Mouse (Mus musculus) thymus, postnatal 25 days (tissue): Measurements from ENCODE around the gene Anxa4.
A peak's percentile ranks its signal among the peaks of the same experiment; 100 is the strongest.

Source experiments
- DNase-seq: peaks from one replicate; pipeline ENCODE4 v3.0.0; 2022

Anxa4 gene

DNA sequence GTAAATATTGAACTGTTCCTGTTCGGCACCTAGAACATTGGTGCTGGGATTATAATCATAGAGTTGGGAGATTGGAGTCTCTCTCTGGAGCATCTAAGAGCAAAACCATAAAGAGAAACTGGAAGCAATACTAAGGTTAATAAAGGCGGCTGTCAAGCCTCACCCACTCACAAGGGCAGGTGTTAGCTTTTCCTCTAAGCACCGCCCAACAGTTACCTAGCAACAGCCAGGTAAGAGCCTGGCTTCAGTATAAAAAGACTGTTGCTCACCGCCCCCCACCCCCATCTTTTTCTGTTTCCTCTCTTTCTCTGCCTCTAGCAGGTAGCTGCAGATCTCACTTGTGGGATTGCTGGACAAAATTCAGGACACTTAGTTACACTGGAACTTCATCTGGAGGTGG lies 4.1 kb upstream of the Anxa4 start:
- no peak for DNase-seq

- no peak for DNase-seq
Observed at GRCm38 (mm10) chr6:86793957-86794356, 573 bp upstream of the Anxa4 start.

DNA sequence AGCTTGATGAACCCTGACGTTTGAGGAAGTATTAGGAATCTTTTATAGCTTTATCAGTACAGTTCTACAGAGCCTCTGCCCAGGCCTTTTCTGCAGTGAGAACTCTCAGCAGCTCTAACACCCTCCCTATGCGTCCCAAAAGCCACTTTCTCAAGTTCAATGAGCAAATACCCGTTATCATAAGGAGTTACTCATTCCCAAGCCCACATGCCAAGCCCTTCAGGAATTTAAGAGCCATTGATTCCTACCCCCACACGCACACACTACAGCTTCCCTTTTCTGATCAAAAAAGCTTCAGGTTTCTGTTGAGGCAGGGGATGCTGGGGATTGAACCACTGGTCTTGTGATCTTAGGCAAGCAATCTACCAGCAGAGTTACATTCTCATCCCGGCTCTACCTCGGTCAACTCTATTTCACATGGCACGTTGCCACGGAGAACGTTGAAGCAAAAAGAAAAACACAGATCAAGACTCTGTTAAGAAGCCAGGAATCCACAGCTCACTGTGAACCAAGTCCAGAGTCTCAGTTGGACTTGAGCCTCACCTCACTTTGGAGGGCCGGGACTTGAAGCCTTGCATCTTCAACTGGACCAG lies 2.9 kb downstream of the Anxa4 start:
- DNase-seq: no peak

DNA sequence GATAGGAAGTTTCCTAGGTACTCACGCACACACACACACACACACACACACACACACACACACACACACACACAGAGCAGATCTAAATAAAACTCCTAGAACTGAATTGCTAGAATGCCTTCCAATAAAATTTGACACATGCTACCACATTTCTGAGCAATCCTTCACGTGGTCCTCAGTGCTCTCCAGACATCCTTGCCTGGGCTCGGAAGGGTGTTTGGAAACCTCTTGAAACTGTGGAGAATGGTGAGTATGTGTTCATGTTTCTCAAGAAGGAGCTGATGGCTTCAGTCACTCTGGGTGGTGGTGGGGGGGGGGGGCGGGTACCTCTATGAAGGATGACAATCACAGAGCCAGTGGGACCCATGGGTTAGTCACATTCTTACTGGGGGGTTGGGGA lies 5.1 kb downstream of the Anxa4 start:
- no peak for DNase-seq

- DNase-seq: no peak
Observed at GRCm38 (mm10) chr6:86786545-86786944, 6.8 kb downstream of the Anxa4 start.

DNA sequence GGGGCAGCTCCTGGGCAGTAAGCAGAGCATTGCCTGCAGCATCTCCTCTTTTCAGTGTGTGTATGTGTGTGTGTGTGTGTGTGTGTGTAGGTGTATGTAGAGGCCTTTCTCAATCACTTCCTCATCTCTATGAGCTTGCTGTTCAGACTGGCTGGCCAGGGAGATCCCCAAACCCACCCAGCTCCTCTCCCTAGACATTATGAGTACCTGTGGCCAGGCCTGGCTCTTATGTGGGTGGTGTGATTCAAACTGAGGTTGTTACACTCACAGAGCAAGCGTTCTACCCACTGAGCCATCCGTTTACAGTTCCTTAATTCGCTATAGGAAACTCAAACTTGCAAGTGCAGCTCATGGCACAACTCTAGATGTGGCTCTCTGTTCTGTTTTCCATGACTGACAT lies 8.6 kb downstream of the Anxa4 start:
- DNase-seq: no peak

DNA sequence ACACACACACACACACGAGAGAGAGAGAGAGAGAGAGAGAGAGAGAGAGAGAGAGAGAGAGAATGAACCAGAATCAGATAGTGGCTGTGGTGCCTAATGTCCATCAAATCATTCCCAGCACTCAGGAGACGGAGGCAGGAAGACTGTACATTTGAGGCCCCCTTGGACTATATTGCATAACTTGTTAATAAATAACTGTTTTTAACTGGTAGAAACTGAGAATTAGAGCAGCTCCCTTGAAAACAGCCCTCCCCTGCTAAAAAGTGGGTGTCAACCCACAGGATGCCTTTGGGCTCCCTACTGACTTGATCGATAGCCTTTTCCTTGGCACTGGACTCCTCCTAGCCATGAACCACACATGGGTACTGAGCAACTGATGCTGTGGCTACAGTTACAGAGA lies 11.0 kb downstream of the Anxa4 start:
- DNase-seq: no peak

DNA sequence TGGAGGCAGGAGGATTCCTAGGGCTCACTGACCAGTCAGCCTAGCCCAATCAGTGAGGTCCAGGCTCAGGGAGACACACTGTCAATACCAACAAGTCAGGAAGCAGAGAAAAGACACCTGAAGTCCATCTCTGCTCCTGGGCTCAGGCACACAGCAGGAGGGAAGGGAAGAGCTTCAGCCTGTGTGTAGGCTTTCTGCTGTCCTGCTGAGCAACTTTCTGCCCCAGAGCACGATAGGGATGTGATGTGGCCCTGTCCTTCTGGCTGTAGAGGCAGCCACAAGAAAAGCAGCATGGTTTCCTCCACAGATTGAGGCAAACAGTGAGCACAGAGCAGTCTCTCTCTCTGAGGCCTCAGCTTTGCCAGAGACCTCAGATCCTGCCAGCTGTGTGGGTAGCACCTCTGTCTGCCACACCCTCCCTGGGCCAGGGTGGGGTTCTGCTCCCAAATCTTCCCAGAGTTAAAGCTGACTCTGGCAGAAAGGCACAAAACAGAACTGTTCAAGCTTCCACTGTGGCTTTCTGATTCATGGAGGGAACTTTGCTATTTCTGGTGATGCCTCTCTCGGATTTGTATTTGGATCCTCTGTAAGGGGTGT lies 11.9 kb downstream of the Anxa4 start:
- no peak for DNase-seq

DNA sequence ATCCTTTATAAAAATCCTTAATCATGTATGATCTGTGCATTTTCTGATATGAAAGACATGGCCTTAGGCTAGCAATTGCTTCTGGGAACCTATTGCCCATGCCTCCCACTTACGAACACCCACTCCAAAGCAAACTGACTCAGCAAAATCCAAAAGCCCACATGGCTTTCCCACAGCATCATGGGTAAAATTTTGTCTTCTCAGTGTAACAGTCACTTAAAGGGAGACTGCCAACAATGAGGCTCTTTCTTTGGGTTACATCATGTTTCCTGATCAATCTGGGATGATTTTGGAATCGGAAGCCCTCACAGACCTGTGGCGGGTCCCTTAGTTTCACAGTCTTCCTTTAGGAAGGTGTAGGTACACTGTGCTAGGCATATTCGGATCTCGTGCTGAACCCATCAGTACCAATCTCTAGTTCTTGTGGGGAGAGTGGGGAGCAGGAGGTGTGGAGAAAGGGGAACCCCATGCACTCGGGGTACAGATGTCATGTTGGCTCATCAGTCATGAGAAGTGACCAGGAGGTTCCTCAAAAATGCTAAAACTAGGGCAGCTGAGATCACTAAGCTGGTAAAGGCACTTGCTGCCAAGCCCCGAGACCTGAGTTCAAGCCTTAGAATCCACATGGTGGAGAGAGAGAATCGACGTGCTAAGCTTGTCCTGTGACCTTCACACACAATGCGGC lies 14.3 kb downstream of the Anxa4 start:
- no peak for DNase-seq

- no peak for DNase-seq
Observed at GRCm38 (mm10) chr6:86777181-86777580, 16.2 kb downstream of the Anxa4 start.

GRCm38 (mm10) chr6:86776706-86777071 lies 16.7 kb downstream of the Anxa4 start:
- DNase-seq: no peak

- no peak for DNase-seq
Observed at GRCm38 (mm10) chr6:86776001-86776705, 17.2 kb downstream of the Anxa4 start.

DNA sequence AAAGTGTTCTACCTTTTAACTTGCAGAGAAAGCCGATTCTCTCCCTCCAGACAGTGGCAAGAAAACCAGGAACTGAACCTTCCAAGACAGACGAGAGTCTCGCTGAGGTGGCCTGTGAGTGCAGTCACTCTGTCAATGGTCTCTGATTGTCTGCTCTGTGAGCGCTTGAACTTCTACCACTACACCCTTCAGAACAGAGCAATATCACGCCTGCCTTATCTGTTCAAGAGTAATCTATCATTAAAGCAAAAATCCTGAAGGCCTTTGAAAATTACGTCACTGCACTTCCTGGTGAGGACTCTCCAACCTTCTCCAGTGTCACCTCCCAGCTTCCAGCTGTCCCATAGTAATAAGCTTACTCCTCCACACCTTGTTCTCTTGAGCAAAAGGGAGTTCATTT lies 18.4 kb downstream of the Anxa4 start:
- DNase-seq: no peak

DNA sequence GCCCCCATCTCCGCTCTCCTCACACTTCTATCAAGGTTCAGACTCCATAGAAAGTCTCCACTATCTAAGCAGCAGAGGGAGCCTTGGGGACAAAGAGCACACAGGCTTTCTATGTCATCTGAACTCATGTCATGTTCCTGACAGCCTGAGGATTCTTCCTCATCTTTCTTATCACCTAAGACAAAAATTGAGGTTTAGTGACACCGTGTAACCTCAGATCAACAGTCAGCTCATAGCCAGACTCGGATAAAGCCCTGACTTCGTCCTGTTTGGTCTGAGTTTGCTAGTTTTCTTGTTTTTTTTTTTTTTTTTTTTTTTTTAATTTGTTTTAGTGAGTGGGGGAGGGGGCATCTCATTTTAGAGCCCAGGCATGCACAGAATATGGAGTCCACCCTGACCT lies 19.6 kb downstream of the Anxa4 start:
- no peak for DNase-seq

DNA sequence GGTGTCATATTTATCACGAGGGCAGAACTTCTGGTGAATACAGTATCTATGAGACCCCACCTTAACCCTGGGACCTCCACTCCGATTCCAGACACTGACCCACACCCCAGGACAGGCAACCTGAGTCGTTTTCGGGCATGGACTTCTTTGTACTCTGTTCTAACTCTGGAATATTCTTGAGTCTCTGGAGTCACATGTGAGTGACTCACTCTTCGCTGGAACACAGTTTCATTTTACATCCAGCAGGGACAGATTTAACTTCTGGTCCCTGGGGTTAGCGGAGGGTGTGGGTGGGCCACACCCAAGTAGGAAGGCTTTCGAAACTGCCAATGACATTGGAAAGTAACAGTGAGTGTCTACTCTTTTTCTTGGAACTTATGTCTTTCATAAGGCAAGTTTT lies 20.8 kb downstream of the Anxa4 start:
- DNase-seq: no peak

GRCm38 (mm10) chr6:86768938-86769337 lies 24.4 kb downstream of the Anxa4 start:
- no peak for DNase-seq

GRCm38 (mm10) chr6:86768186-86768776 lies 25.1 kb downstream of the Anxa4 start:
- DNase-seq: no peak

DNA sequence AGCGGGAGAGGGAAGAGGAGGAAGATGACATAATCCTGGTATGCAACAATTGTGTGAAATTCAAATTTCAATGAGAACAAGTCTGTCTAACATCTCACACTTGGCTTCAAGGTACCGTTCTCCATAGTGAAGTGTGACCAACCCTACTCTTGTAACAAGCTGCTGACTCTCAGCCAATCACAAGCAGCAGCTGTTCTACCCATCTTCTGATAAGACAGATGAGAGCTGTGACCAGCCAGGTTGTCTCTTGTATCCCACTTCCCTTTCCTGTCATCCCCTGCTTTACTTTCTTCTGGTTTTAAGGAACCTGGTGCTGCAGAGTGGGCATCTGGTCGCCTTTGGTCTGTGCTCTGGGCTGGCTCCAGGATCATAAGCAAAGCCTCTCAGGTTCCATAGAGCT lies 25.9 kb downstream of the Anxa4 start:
- no peak for DNase-seq

DNA sequence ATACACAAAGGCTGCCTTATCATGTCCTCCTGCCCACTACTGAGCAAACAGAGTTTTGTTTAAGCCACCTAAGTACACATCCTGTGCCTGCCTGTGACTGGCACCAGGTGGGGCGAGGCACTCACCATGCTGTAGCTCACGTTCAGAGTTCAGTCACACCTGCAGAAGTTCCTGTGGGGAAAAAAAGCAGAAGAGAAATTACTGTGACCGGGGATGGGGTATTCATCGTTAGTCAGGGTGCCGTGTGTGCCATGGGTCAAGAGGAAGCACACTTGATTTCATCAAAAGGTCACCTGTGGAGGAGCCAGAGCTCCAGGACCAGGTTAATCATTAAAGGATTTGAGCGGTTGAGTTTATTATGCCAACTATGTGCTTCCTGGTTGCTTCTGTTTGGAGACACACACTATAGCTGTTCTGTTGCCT lies 27.7 kb downstream of the Anxa4 start:
- DNase-seq: peak; percentile 17

GRCm38 (mm10) chr6:86754105-86754863 lies 39.1 kb downstream of the Anxa4 start:
- DNase-seq: no peak

DNA sequence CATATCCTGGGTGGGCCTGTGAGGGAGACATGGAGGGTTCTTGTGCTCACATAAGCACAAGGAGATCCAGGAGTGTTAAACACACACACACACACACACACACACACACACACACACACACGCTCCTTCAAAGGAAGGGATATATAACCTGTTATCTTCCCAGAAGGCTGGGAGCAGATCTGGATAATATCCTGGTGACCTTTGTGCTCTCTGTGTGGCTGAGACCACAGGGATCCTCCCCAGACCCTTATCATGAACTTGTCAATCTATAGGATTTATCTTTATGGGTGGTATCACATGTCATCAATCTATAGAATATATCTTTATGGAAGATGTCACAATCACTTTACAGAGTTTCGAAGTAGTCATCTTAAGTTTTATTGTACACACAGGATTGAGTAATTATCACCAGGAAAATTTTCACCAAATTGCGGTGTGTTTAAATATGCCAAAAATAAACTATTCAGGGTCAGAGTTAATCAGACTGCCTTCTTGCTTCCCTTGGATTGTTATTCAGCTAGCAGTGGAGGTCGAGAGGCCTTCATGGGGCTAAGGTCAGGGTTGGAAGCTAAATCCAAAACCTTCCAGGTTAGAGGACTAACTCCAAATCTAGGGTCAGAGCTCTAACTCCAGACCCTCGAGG lies 40.4 kb downstream of the Anxa4 start:
- no peak for DNase-seq

- no peak for DNase-seq
Observed at GRCm38 (mm10) chr6:86750961-86751360, 42.4 kb downstream of the Anxa4 start.
